Mouse (Mus musculus) limb, embryonic 12.5 days (tissue): ENCODE data around the gene Eif2ak1. TPM values are rescaled to one million over a fixed set of nuclear protein-coding genes. Genes with fewer than 3 reads are reported as not detected.

ENCODE experiments used
- ATAC-seq: fragments of 200-750 bp; cut with Nextera tagmentation; 2 replicates; pipeline ENCODE4 v1.8.0; 2017; ENCODE audit warnings: low read depth, moderate TSS enrichment; ENCODE audit not compliant: insufficient number of reproducible peaks, insufficient read depth, low FRiP score, low TSS enrichment
- H3K27ac ChIP-seq: fragments of 300-500 bp; sonication (generic); 2 replicates; pipeline ENCODE4 v1.5.1; 2016; ENCODE audit warnings: mild to moderate bottlenecking, moderate library complexity
- H3K27me3 ChIP-seq: fragments of 300-500 bp; sonication (generic); 2 replicates; pipeline ENCODE4 v1.6.1; 2016; ENCODE audit warnings: mild to moderate bottlenecking, moderate library complexity
- H3K36me3 ChIP-seq: fragments of 300-500 bp; sonication (generic); 2 replicates; pipeline ENCODE4 v1.6.1; 2016; ENCODE audit warnings: mild to moderate bottlenecking, moderate library complexity
- H3K4me1 ChIP-seq: fragments of 300-500 bp; sonication (generic); replicated peaks from 2 replicates; pipeline ENCODE4 v1.6.1; 2016
- H3K4me2 ChIP-seq: fragments of 300-500 bp; sonication (generic); 2 replicates; pipeline ENCODE4 v1.6.1; 2016; ENCODE audit warnings: mild to moderate bottlenecking, moderate library complexity
- H3K4me3 ChIP-seq: fragments of 300-500 bp; sonication (generic); replicated peaks from 2 replicates; pipeline ENCODE4 v1.5.1; 2016; ENCODE audit warnings: mild to moderate bottlenecking
- H3K9ac ChIP-seq: fragments of 300-500 bp; sonication (generic); replicated peaks from 2 replicates; pipeline ENCODE4 v1.6.1; 2016; ENCODE audit warnings: mild to moderate bottlenecking, moderate library complexity
- H3K9me3 ChIP-seq: fragments of 300-500 bp; sonication (generic); 2 replicates; pipeline ENCODE4 v1.6.1; 2016; ENCODE audit warnings: mild to moderate bottlenecking, moderate library complexity
- WGBS: fragments of 180-500 bp; shearing (Covaris S2); methylation state at CpG from one replicate; pipeline ENCODE4 v1.1.7; 2016; 5-methylcytosine and 5-hydroxymethylcytosine counted together
- polyA plus RNA-seq: library from polyadenylated mRNA; unstranded; fragments of >200 nt; fragmentation: Nextera tagmentation; extraction: Ambion mirVana; gene quantifications from 2 replicates; pipeline ENCODE4 v1.2.1, GENCODE M21; 2016

The Eif2ak1 gene
- polyA plus RNA-seq, 1 experiment from 2014 or later = 47.2 TPM

- H3K4me1 ChIP-seq = peaks cover 8% of the 10 kb centered on the region
- H3K4me3 ChIP-seq = peak overlapping the region; percentile 87; the same call in 1 of the 2 replicates
- H3K9ac ChIP-seq = peak overlapping the region; percentile 83; the same call in 1 of the 2 replicates
- no peak overlapping the region for H3K27ac ChIP-seq
- 77% methylated on average over 13 of the region's 13 CpGs for WGBS
- no peaks in the 10 kb centered on the region for H3K27me3 ChIP-seq
- no peaks in the 10 kb centered on the region for H3K36me3 ChIP-seq
- peak overlapping the region; percentile 78 for H3K4me2 ChIP-seq
- ATAC-seq = no peak
- no peaks in the 10 kb centered on the region for H3K9me3 ChIP-seq
These were observed 1.4 kb downstream of the Eif2ak1 start for GRCm38 (mm10) chr5:143818949-143819348.

GRCm38 (mm10) chr5:143819906-143820660 lies 2.5 kb downstream of the Eif2ak1 start:
- no peak overlapping the region; the same call in 1 of the 2 replicates for H3K27ac ChIP-seq
- no peak overlapping the region for H3K4me3 ChIP-seq
- H3K27me3 ChIP-seq = no peaks in the 10 kb centered on the region
- H3K4me1 ChIP-seq = peaks cover 8% of the 10 kb centered on the region
- no peak overlapping the region for H3K9ac ChIP-seq
- no peak for ATAC-seq
- H3K4me2 ChIP-seq = no peak overlapping the region
- H3K9me3 ChIP-seq = no peaks in the 10 kb centered on the region
- H3K36me3 ChIP-seq = no peaks in the 10 kb centered on the region
- 91% methylated on average over 24 of the region's 24 CpGs for WGBS

GRCm38 (mm10) chr5:143820820-143821219 lies 3.2 kb downstream of the Eif2ak1 start:
- Histone ChIP-seq H3K4me1 (peaks cover 8% of the 10 kb centered on the region), H3K27ac (no peak overlapping the region), H3K9ac (no peak overlapping the region), H3K9me3 (no peaks in the 10 kb centered on the region), H3K27me3 (no peaks in the 10 kb centered on the region), H3K4me2 (no peak overlapping the region), H3K36me3 (no peaks in the 10 kb centered on the region), H3K4me3 (no peak overlapping the region)
- 97% methylated on average over 5 of the region's 5 CpGs for WGBS
- no peak for ATAC-seq

GRCm38 (mm10) chr5:143871547-143872169 lies 54.1 kb downstream of the Eif2ak1 start:
- 83% methylated on average over 11 of the region's 11 CpGs for WGBS
- peaks cover 49% of the 10 kb centered on the region for H3K36me3 ChIP-seq
- H3K4me3 ChIP-seq = no peak overlapping the region
- no peaks in the 10 kb centered on the region for H3K27me3 ChIP-seq
- no peak overlapping the region for H3K9ac ChIP-seq
- no peaks in the 10 kb centered on the region for H3K9me3 ChIP-seq
- no peak overlapping the region for H3K4me2 ChIP-seq
- ATAC-seq = no peak
- H3K27ac ChIP-seq = no peak overlapping the region; the same call in 1 of the 2 replicates
- H3K4me1 ChIP-seq = no peaks in the 10 kb centered on the region

- ATAC-seq = no peak
- H3K4me1 ChIP-seq = no peaks in the 10 kb centered on the region
- H3K4me2 ChIP-seq = no peak overlapping the region
- H3K4me3 ChIP-seq = no peak overlapping the region
- no peak overlapping the region for H3K27ac ChIP-seq
- 76% methylated on average over 4 of the region's 4 CpGs for WGBS
- H3K27me3 ChIP-seq = no peaks in the 10 kb centered on the region
- no peak overlapping the region for H3K9ac ChIP-seq
- H3K9me3 ChIP-seq = no peaks in the 10 kb centered on the region
- H3K36me3 ChIP-seq = peaks cover 77% of the 10 kb centered on the region
These were observed 57.0 kb downstream of the Eif2ak1 start for GRCm38 (mm10) chr5:143874571-143874970.

- Histone ChIP-seq H3K27ac (no peak overlapping the region), H3K9me3 (0 out of 2 replicates have a peak, but pooled peaks cover 4% of the 10 kb centered on the region), H3K4me2 (no peak overlapping the region), H3K4me3 (no peak overlapping the region), H3K36me3 (peaks cover 99% of the 10 kb centered on the region), H3K9ac (no peak overlapping the region), H3K27me3 (no peaks in the 10 kb centered on the region), H3K4me1 (no peaks in the 10 kb centered on the region)
- no peak for ATAC-seq
- 95% methylated on average over 3 of the region's 3 CpGs for WGBS
These were observed 67.7 kb downstream of the Eif2ak1 start for GRCm38 (mm10) chr5:143885274-143885673.

GRCm38 (mm10) chr5:143890741-143891140 lies 73.2 kb downstream of the Eif2ak1 start:
- H3K4me1 ChIP-seq = no peaks in the 10 kb centered on the region
- peaks cover 85% of the 10 kb centered on the region for H3K36me3 ChIP-seq
- H3K9ac ChIP-seq = no peak overlapping the region
- no peak overlapping the region for H3K27ac ChIP-seq
- WGBS = 73% methylated on average over 6 of the region's 6 CpGs
- no peak for ATAC-seq
- no peaks in the 10 kb centered on the region for H3K27me3 ChIP-seq
- H3K4me3 ChIP-seq = no peak overlapping the region
- H3K9me3 ChIP-seq = 0 out of 2 replicates have a peak, but pooled peaks cover 3% of the 10 kb centered on the region
- no peak overlapping the region for H3K4me2 ChIP-seq

GRCm38 (mm10) chr5:143892255-143892886 lies 74.8 kb downstream of the Eif2ak1 start:
- Histone ChIP-seq H3K9me3 (no peaks in the 10 kb centered on the region), H3K27ac (no peak overlapping the region), H3K36me3 (peaks cover 82% of the 10 kb centered on the region), H3K4me2 (no peak overlapping the region), H3K27me3 (no peaks in the 10 kb centered on the region), H3K9ac (no peak overlapping the region), H3K4me1 (no peaks in the 10 kb centered on the region), H3K4me3 (no peak overlapping the region)
- WGBS = 76% methylated on average over 9 of the region's 9 CpGs
- no peak for ATAC-seq

- H3K36me3 ChIP-seq = peaks cover 82% of the 10 kb centered on the region
- WGBS = 78% methylated on average over 5 of the region's 5 CpGs
- ATAC-seq = no peak
These were observed 75.8 kb downstream of the Eif2ak1 start for GRCm38 (mm10) chr5:143893396-143893795.

GRCm38 (mm10) chr5:143897635-143898330 lies 80.2 kb downstream of the Eif2ak1 start, which contains the start of gene Ankrd61:
Ankrd61 (minus strand) TSS chr5:143897685.
- H3K9me3 ChIP-seq = no peaks in the 10 kb centered on the region
- H3K4me2 ChIP-seq = no peak within 1 kb of the TSS
- 90% methylated on average over 14 of the region's 14 CpGs for WGBS
- no peak within 1 kb of the TSS for H3K27ac ChIP-seq
- no peaks in the 10 kb centered on the region for H3K4me1 ChIP-seq
- no peak within 1 kb of the TSS for H3K9ac ChIP-seq
- no peak within 1 kb of the TSS for H3K4me3 ChIP-seq
- no peaks in the 10 kb centered on the region for H3K27me3 ChIP-seq
- ATAC-seq = no peak
- H3K36me3 ChIP-seq = peaks cover 83% of the 10 kb centered on the region

More at GRCm38 (mm10) chr5:143893396-143893795, 75.8 kb downstream of the Eif2ak1 start:
- no peak overlapping the region for H3K27ac ChIP-seq
- H3K4me1 ChIP-seq = no peaks in the 10 kb centered on the region
- no peaks in the 10 kb centered on the region for H3K27me3 ChIP-seq
- H3K4me2 ChIP-seq = no peak overlapping the region
- no peaks in the 10 kb centered on the region for H3K9me3 ChIP-seq
- H3K4me3 ChIP-seq = no peak overlapping the region
- no peak overlapping the region for H3K9ac ChIP-seq

GRCm38 (mm10) chr5:143902111-143902510 lies 84.5 kb downstream of the Eif2ak1 start:
- Histone ChIP-seq H3K4me1 (no peaks in the 10 kb centered on the region), H3K36me3 (peaks cover 96% of the 10 kb centered on the region), H3K27ac (no peak overlapping the region), H3K4me3 (no peak overlapping the region), H3K9me3 (no peaks in the 10 kb centered on the region), H3K27me3 (no peaks in the 10 kb centered on the region), H3K9ac (no peak overlapping the region), H3K4me2 (no peak overlapping the region)
- ATAC-seq = no peak
- 92% methylated on average over 3 of the region's 3 CpGs for WGBS
